ENCODE assay signal across 15 mouse cellular contexts in genomic region chr16:38637085-38637484, GRCm38 (mm10).
DNase-seq lines count a peak whose midpoint lies in the region; ATAC-seq and TF ChIP-seq lines count a peak whose summit lies in the region.
"Had no signal": no experiment of that assay in that cellular context is flagged by ENCODE, and none has a peak within 500 bp of the region (broad histone marks: within the 10 kb centered on the region; RNA-seq: fewer than 3 reads in every experiment).

No protein-coding gene starts in this region.

- no peak overlapping the region for H3K4me2 ChIP-seq in heart, embryonic 14.5 days (ENCODE audit: low read length)
- no peak overlapping the region for H3K4me2 ChIP-seq in lung, embryonic 14.5 days
- H3K4me2 ChIP-seq in forebrain, postnatal 0 days (ENCODE audit: low read depth) = no peak overlapping the region
- H3K4me2 ChIP-seq: liver, embryonic 12.5 days; neural tube, embryonic 12.5 days had no signal

- no peaks in the 10 kb centered on the region for H3K27me3 ChIP-seq in heart, embryonic 14.5 days (ENCODE audit: control insufficient read depth, insufficient read depth, low read length)
- H3K27me3 ChIP-seq in lung, embryonic 14.5 days (ENCODE audit: insufficient read depth, low read length) = no peaks in the 10 kb centered on the region
- no peaks in the 10 kb centered on the region for H3K27me3 ChIP-seq in forebrain, postnatal 0 days (ENCODE audit: insufficient read depth, low read length)
- H3K27me3 ChIP-seq: liver, embryonic 12.5 days; neural tube, embryonic 12.5 days had no signal

- H3K9ac ChIP-seq in heart, embryonic 14.5 days (ENCODE audit: low read length) = no peak overlapping the region
- no peak overlapping the region for H3K9ac ChIP-seq in lung, embryonic 14.5 days
- no peak overlapping the region for H3K9ac ChIP-seq in forebrain, postnatal 0 days
- H3K9ac ChIP-seq: liver, embryonic 12.5 days; neural tube, embryonic 12.5 days had no signal

- ATAC-seq in heart, embryonic 14.5 days (ENCODE audit: insufficient number of reproducible peaks, insufficient read depth, low FRiP score, low read depth) = no peak
- no peak for ATAC-seq in lung, embryonic 14.5 days (ENCODE audit: insufficient read depth)
- no peak for ATAC-seq in forebrain, postnatal 0 days
- ATAC-seq: activated CD4-positive, CD25-positive, alpha-beta regulatory T cell, adult 4 months; liver, embryonic 12.5 days had no signal

- H3K4me3 ChIP-seq in heart, embryonic 14.5 days (ENCODE audit: control insufficient read depth in 1 of 2, insufficient read depth in 1 of 2, low read depth in 1 of 2, low read length in 2 of 2) = no peak overlapping the region
- H3K4me3 ChIP-seq in lung, embryonic 14.5 days (ENCODE audit: low read depth, low read length) = no peak overlapping the region
- no peak overlapping the region for H3K4me3 ChIP-seq in forebrain, postnatal 0 days (ENCODE audit: low read depth, low read length)
- H3K4me3 ChIP-seq: heart, adult 2 months; liver, embryonic 12.5 days; neural tube, embryonic 12.5 days had no signal

- WGBS in heart, embryonic 14.5 days = 58% methylated on average over 10 of the region's 10 CpGs
- WGBS in lung, embryonic 14.5 days = 40% methylated on average over 10 of the region's 10 CpGs
- WGBS in forebrain, postnatal 0 days = 76% methylated on average over 10 of the region's 10 CpGs

- TF ChIP-seq CTCF in lung, embryonic 14.5 days (IDR thresholded peaks at IDR 0.05; ENCODE audit: low read depth) = no peak
- TF ChIP-seq CTCF in forebrain, postnatal 0 days (IDR thresholded peaks at IDR 0.05; ENCODE audit: low read depth) = no peak

- H3K27ac ChIP-seq in heart, embryonic 14.5 days (replicated peaks in 1 of 2; ENCODE audit: control insufficient read depth in 1 of 2, insufficient read depth in 1 of 2, low read depth in 2 of 2, low read length in 2 of 2) = peak overlapping the region; percentile 33 to 49; a peak in 3 of 4 replicates
- H3K27ac ChIP-seq in lung, embryonic 14.5 days (ENCODE audit: low read depth) = 0 out of 2 replicates have a peak overlapping the region, but pooled peaks have one; percentile 0
- no peak overlapping the region for H3K27ac ChIP-seq in forebrain, postnatal 0 days (ENCODE audit: low read depth, low read length)
- H3K27ac ChIP-seq: heart, adult 2 months; liver, embryonic 12.5 days; neural tube, embryonic 12.5 days had no signal

- H3K4me1 ChIP-seq in heart, embryonic 14.5 days (ENCODE audit: control insufficient read depth in 2 of 2, insufficient read depth in 2 of 2, low read length in 2 of 2) = peaks cover 4 to 18% of the 10 kb centered on the region in 2 experiments; a peak in 3 of 4 replicates
- no peaks in the 10 kb centered on the region; the same call in 1 of the 2 replicates for H3K4me1 ChIP-seq in lung, embryonic 14.5 days (ENCODE audit: insufficient read depth)
- H3K4me1 ChIP-seq in forebrain, postnatal 0 days (ENCODE audit: insufficient read depth) = no peaks in the 10 kb centered on the region
- H3K4me1 ChIP-seq: liver, embryonic 12.5 days; neural tube, embryonic 12.5 days had no signal

- no peaks in the 10 kb centered on the region for H3K9me3 ChIP-seq in heart, embryonic 14.5 days (ENCODE audit: control insufficient read depth, low read length)
- no peaks in the 10 kb centered on the region for H3K9me3 ChIP-seq in lung, embryonic 14.5 days (ENCODE audit: low read depth, low read length)
- no peaks in the 10 kb centered on the region for H3K9me3 ChIP-seq in forebrain, postnatal 0 days (ENCODE audit: low read length)
- H3K9me3 ChIP-seq: liver, embryonic 12.5 days; neural tube, embryonic 12.5 days had no signal

- no peak for DNase-seq in heart, adult 9 months (ENCODE audit: low spot score in 2 of 2)
- DNase-seq in lung, embryonic 14.5 days = peak; percentile 50
- DNase-seq in lung, postnatal 10 days = no peak
- peak; percentile 28 for DNase-seq in thymus, postnatal 4 days
- DNase-seq in thymus, postnatal 0 days (ENCODE audit: low spot score) = no peak
- peak; percentile 61 for DNase-seq in testis, postnatal 10 days (ENCODE audit: low spot score)
- no peak for DNase-seq in forebrain, postnatal 0 days
- DNase-seq: cerebellum, adult 18-20 months; heart, adult 2 months; kidney, adult 9 months; right cerebral cortex, adult 18-20 months had no signal

- H3K36me3 ChIP-seq in heart, embryonic 14.5 days (ENCODE audit: control insufficient read depth, insufficient read depth, low read length) = peaks cover 74% of the 10 kb centered on the region
- no peaks in the 10 kb centered on the region for H3K36me3 ChIP-seq in lung, embryonic 14.5 days (ENCODE audit: insufficient read depth)
- H3K36me3 ChIP-seq in forebrain, postnatal 0 days (ENCODE audit: insufficient read depth) = no peaks in the 10 kb centered on the region
- H3K36me3 ChIP-seq: liver, embryonic 12.5 days; neural tube, embryonic 12.5 days had no signal

Comparison
In these comparisons a context has a peak if more than half of its experiments do, and no peak if none do; other contexts are left out.
1. DNase-seq: peak in lung, embryonic 14.5 days (single experiment), thymus, postnatal 4 days (single experiment) and testis, postnatal 10 days (single experiment); none in heart, adult 9 months (0 of 2), lung, postnatal 10 days (single experiment), thymus, postnatal 0 days (single experiment) and forebrain, postnatal 0 days (single experiment).